Mouse (Mus musculus): Measurements from ENCODE around the gene Ncor2. TPM values are rescaled to one million over a fixed set of nuclear protein-coding genes. Genes with fewer than 3 reads are reported as not detected.

Gene Ncor2
- total RNA-seq, 2 experiments from 2014 or later: 85.9 to 97.7 TPM

DNA sequence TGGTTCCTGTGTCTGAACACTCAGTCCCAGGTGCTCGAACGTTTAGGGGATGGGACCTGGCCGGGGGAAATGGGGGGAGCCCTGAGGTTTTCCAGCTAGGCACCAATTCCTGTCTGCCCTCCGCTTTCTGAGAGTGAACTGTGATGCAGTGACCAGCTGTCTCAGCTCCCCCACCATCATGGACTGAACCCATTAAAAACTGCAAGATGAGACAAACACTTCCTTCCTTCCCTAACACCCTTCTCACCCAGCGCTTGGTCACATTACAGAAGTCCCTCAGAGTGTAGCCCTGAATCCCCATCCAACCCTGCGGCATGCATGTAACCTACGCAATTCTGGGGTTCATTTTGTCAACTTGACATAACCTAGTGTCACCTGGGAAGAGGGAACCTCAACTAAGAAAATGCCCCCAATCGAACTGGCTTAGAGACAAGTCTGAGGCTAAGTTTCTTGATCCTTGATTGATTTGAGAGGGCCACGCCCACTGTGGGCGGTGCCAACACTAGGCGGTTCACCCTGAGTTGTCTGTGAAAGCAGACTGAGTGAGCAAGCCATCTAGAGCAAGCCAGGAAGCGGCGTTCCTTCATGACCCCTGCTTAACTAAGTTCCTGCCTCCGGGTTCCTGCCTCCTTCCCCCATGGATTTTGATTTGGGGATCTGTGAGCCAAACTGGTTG, 41.9 kb downstream of the Ncor2 start:
- intact Hi-C loops (cut with DNase I; ENCODE audit: low total_unique reads): no loop called here
- DNase-seq: no peak

GRCm38 (mm10) chr5:125136296-125136995, 42.6 kb downstream of the Ncor2 start:
- DNase-seq: no peak
- intact Hi-C loops (cut with DNase I; ENCODE audit: low total_unique reads): no loop called here

DNA sequence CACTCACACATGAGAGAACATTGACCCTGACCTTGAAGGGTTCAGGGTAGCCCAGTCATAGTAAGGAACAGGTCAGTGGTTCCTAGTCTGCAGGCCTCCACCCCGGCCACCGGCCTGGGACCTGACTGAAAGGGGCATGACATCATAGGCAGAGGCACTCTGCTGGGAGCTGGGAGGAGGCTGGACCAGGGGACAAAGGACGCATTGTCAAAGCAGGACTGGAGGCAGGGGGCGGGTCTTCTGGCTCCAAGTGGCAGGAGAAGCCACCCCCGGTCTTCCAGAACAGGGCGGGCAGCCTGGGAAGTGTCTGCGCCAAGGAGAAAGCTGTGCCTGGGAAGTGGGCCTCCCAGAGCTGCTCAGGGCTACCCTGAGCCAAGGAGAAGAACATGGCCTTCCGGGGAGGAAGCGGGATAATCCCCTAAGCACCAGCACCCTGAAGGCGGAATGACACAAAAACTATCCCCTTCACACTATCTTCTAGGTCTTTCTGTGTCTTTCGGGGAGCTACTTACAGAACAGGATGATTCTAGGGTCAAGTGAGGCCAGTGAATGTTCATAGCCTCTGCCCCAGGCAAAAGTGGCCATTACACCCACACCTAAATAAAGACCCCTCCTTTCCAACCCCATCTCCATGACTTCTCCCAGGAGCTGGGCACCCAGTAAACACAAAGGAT, 44.1 kb downstream of the Ncor2 start:
- DNase-seq: peak; percentile 67

GRCm38 (mm10) chr5:125134391-125134790, 44.6 kb downstream of the Ncor2 start:
- intact Hi-C loops (cut with DNase I; ENCODE audit: low total_unique reads): no loop called here
- DNase-seq: no peak

More for the DNA sequence above, 44.1 kb downstream of the Ncor2 start:
- intact Hi-C loops (cut with DNase I; ENCODE audit: low total_unique reads): no loop called here

DNA sequence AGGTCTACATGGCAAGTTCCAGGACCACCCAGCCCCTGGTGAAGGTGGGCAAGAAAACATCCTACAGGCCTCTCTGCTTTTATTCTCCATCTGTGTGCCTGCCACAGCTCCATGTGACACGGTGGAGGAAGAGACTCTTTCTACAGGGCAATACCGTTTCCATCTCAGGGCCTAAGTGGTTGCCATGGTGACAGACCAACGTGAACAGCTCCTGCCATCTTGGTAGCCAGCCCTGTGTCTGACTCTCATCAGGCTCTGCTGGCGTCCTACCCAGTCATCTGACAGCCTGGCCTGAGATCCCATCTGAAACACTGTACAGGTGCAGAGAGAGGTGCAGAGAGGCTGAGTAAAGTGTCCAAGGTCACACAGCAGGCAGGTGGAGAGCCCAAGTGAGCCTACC, 45.4 kb downstream of the Ncor2 start:
- DNase-seq: no peak
- intact Hi-C loops (cut with DNase I; ENCODE audit: low total_unique reads): no loop called here

GRCm38 (mm10) chr5:125132566-125133260, 46.3 kb downstream of the Ncor2 start:
- intact Hi-C loops (cut with DNase I; ENCODE audit: low total_unique reads): no loop called here
- DNase-seq: no peak

DNA sequence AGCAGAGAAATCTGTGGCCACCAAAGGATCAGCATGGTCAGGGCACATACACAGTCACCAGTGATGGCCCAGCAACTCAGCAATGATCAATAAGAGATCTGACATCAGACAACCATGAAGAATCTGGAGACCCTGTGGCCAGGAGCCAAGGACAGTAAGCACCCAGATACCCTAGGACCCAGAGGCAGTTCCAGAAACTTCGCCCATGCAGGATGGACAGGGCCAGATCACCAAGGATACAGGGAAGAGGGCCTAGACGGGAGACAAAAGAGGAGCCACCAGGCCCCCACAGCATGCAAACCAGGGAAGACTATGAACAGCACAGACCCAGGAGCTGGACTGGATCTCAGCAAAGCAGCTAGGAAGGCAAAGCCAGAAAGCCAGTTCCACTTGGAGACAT, 47.0 kb downstream of the Ncor2 start:
- intact Hi-C loops (cut with DNase I; ENCODE audit: low total_unique reads): no loop called here
- DNase-seq: no peak

DNA sequence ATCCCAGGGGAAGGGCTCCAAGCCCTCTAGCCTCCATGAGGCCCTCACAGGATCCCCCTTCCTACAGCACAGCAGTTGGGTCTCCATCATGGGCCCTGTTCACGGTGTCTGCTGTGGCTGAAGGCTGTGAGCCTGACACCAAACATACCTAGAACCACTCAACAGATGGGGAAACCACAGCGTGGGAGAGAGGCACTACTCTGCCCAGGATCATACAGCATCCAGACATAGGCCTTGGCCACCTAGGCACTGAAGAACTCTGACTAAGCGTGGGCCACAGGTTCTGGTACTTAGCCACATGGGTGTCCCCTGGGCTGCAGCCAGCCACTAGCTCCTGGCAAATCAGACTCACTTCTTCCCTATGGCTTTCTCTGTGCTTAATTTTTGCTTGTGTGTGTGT, 48.6 kb downstream of the Ncor2 start:
- no peak for DNase-seq
- intact Hi-C loops (cut with DNase I; ENCODE audit: low total_unique reads): no loop called here

DNA sequence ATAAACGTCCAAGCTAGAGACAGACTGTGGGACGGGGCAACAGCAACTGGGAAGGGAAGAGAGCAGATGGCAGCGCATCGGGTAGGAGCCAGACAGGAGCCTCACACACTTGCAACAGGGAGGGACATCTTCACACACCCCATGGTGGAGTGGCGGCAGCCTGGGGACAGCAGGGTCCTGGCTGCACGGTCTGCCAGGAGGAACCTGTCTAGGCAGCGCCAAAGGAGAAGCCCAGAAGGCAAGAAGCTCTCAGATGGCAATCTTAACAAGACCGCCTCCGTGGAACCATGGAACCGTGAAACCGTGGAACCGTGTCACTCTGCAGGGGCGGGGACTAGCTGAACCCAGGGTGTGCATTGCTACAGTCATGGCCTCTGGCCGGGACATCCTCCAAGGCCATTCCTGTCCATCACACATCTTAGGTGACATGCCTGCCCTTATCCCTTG, 50.1 kb downstream of the Ncor2 start:
- DNase-seq: no peak
- intact Hi-C loops (cut with DNase I; ENCODE audit: low total_unique reads): loop anchor here (10.0 kb wide), 1 partner anchor 46 kb away; the partner anchor contains the start of gene Ncor2

DNA sequence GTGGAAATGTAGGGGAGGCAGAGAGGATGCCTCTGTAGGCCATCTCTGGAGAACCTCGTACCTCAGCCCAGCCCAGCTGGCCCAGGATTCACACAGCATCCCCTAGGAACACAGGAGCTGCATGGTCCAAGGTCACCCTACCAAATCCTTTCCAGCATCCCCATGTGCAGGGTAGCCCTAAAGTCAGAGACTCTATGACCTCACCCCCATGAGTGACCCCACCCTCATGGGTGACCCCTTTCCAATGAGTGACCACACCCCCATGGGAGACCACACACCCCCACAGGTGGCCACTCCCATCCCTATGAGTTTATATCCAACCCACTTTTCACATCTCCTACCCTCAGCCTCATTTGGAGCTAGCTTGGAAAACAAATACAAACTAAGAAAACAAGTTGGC, 51.1 kb downstream of the Ncor2 start:
- DNase-seq: no peak
- intact Hi-C loops (cut with DNase I; ENCODE audit: low total_unique reads): loop anchor here (10.0 kb wide), 1 partner anchor 47 kb away; the partner anchor contains the start of gene Ncor2

- no peak for DNase-seq
- intact Hi-C loops (cut with DNase I; ENCODE audit: low total_unique reads): loop anchor here (10.0 kb wide), 1 partner anchor 47 kb away; the partner anchor contains the start of gene Ncor2
These were observed 51.6 kb downstream of the Ncor2 start for GRCm38 (mm10) chr5:125127426-125127825.

- no peak for DNase-seq
- intact Hi-C loops (cut with DNase I; ENCODE audit: low total_unique reads): loop anchor here (10.0 kb wide), 1 partner anchor 49 kb away; the partner anchor contains the start of gene Ncor2
These were observed 53.0 kb downstream of the Ncor2 start for GRCm38 (mm10) chr5:125125966-125126464.

DNA sequence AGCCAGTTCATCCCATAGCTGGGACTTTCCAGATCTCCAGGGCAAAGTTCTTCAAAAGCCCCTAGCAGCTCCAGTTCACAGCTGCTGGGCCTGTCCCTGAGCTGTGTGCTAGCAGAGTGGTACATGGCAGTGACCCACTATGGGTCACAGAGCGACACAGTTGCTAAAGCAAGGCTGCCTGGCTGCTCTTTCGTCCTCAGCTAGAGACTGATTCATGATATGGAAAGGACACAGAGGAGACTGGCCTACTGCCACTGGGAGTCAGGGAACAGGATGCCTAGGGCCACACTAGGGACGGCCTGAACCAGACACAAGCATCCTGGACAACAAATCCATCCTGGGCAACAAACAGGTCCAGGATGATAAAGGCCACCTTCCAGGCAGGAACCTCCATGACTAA, 53.8 kb downstream of the Ncor2 start:
- intact Hi-C loops (cut with DNase I; ENCODE audit: low total_unique reads): loop anchor here (10.0 kb wide), 1 partner anchor 50 kb away; the partner anchor contains the start of gene Ncor2
- no peak for DNase-seq

- intact Hi-C loops (cut with DNase I; ENCODE audit: low total_unique reads): loop anchor here (10.0 kb wide), 1 partner anchor 51 kb away; the partner anchor contains the start of gene Ncor2
These were observed 55.0 kb downstream of the Ncor2 start for GRCm38 (mm10) chr5:125124002-125124401.

GRCm38 (mm10) chr5:125123206-125123605, 55.8 kb downstream of the Ncor2 start:
- intact Hi-C loops (cut with DNase I; ENCODE audit: low total_unique reads): loop anchor here (10.0 kb wide), 1 partner anchor 52 kb away; the partner anchor contains the start of gene Ncor2
- no peak for DNase-seq

More at GRCm38 (mm10) chr5:125124002-125124401, 55.0 kb downstream of the Ncor2 start:
- no peak for DNase-seq

DNA sequence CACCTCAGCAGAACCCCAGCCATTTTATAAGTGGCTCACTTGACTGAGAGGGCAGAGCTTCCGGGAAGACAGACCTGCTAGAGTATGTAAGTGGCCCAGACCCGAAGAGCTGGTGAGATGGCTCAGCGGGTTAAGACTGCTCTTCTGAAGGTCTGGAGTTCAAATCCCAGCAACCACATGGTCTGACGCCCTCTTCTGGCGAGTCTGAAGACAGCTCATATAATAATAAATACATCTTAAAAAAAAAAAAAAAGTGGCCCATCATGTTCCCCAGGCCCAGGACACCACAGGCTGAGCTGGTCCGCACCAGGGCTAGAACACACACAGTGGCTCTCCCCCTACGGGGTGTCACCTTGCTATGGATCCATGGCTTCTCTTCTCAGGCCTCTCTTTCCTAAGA, 56.5 kb downstream of the Ncor2 start:
- intact Hi-C loops (cut with DNase I; ENCODE audit: low total_unique reads): loop anchor here (10.0 kb wide), 1 partner anchor 52 kb away; the partner anchor contains the start of gene Ncor2
- no peak for DNase-seq

- intact Hi-C loops (cut with DNase I; ENCODE audit: low total_unique reads): loop anchor here (10.0 kb wide), 1 partner anchor 53 kb away; the partner anchor contains the start of gene Ncor2
These were observed 57.0 kb downstream of the Ncor2 start for GRCm38 (mm10) chr5:125122049-125122448.

DNA sequence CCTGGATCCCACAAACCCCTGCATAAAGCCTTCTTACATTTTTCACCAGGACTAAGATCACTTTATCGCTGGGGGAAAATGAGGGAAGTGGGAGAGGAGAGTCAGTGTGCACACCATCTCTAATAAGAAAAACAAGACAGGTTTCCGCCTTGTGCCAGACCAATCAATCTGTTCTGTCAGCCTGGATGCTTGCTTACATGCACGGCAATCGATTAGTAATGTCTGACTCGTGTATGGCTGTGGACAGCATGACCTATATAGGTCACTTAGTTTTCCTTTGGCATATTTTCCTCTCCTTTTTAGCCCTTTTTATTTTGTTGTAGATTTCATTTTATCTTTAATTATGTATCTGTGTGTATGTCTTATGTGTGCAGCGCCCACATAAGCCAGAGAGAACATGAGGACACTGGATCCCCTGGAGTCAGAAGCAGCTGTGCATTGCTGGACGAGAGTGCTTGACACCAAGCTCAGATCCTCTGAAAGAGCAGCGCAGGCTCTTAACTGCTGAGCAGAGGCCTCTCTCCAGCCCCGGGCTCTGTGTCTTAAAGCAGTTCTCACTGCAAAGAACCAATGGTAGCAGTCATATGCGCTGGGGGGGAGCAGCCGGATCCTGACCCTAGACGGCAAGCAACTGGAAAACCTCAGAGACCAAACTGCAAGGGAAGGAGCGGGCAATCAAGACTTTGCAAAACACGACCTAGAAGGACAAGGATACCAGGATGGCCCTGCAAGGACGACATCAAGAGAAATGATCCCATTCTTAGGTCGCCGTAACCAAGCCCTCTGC, 58.3 kb downstream of the Ncor2 start:
- DNase-seq: no peak
- intact Hi-C loops (cut with DNase I; ENCODE audit: low total_unique reads): loop anchor here (10.0 kb wide), 1 partner anchor 54 kb away; the partner anchor contains the start of gene Ncor2

More at GRCm38 (mm10) chr5:125122049-125122448, 57.0 kb downstream of the Ncor2 start:
- no peak for DNase-seq

Data from gastrocnemius, postnatal 14 days (tissue).